In the genomic region with DNA sequence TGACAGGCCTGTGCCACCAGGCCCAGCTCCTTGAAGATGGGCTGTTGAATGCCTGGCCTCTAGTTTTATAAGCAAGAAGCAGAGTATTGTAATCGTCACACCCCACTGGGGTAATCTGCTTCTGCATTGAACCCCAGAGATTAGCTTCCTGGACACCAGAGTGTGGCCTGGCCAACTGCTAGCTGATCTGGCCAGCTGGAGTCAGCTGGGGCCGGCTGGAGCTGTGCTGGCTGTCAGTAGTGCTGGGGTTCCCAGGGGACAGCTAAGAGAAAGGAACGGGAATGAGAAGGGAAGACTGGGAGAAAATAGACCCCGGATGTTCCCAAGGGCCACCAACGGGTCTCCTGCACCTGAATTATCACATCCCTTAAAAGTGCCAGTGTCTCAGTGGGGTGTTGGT, we compare ENCODE assay signal across 12 mouse cellular contexts. TPM values are rescaled to one million over a fixed set of nuclear protein-coding genes. Genes with fewer than 3 reads are reported as not detected.
A peak's percentile ranks its signal among the peaks of the same experiment; 100 is the strongest.
DNase-seq lines count a peak whose midpoint lies in the region; ATAC-seq and TF ChIP-seq lines count a peak whose summit lies in the region.
"Had no signal": no experiment of that assay in that cellular context is flagged by ENCODE, and none has a peak within 500 bp of the region (broad histone marks: within the 10 kb centered on the region; RNA-seq: fewer than 3 reads in every experiment).

No protein-coding gene starts in this region.

- ATAC-seq in forebrain, embryonic 12.5 days (ENCODE audit: low FRiP score), result no peak
- no peak for ATAC-seq in forebrain, embryonic 13.5 days
- ATAC-seq in midbrain, embryonic 12.5 days (ENCODE audit: low FRiP score, low read depth), result no peak
- no peak for ATAC-seq in midbrain, postnatal 0 days (ENCODE audit: low FRiP score)
- no peak for ATAC-seq in hindbrain, embryonic 13.5 days (ENCODE audit: low FRiP score)
- ATAC-seq in stomach, embryonic 16.5 days (ENCODE audit: insufficient read depth, low FRiP score), result no peak
- ATAC-seq: forebrain, postnatal 0 days; intestine, embryonic 15.5 days; Patski had no signal

- no peaks in the 10 kb centered on the region for H3K36me3 ChIP-seq in forebrain, embryonic 12.5 days (replicated peaks)
- no peaks in the 10 kb centered on the region for H3K36me3 ChIP-seq in forebrain, embryonic 13.5 days (ENCODE audit: poor library complexity, severe bottlenecking)
- no peaks in the 10 kb centered on the region for H3K36me3 ChIP-seq in midbrain, embryonic 12.5 days
- no peaks in the 10 kb centered on the region for H3K36me3 ChIP-seq in midbrain, postnatal 0 days (ENCODE audit: insufficient read depth, low read length)
- H3K36me3 ChIP-seq in hindbrain, embryonic 13.5 days, result no peaks in the 10 kb centered on the region
- H3K36me3 ChIP-seq in stomach, embryonic 16.5 days (ENCODE audit: control insufficient read depth, insufficient read depth, low read length), result no peaks in the 10 kb centered on the region
- H3K36me3 ChIP-seq: intestine, embryonic 15.5 days; limb, embryonic 10.5 days had no signal

- H3K9me3 ChIP-seq in forebrain, embryonic 12.5 days, result no peaks in the 10 kb centered on the region
- no peaks in the 10 kb centered on the region for H3K9me3 ChIP-seq in forebrain, embryonic 13.5 days (replicated peaks)
- H3K9me3 ChIP-seq in midbrain, embryonic 12.5 days, result no peaks in the 10 kb centered on the region
- no peaks in the 10 kb centered on the region for H3K9me3 ChIP-seq in midbrain, postnatal 0 days (ENCODE audit: low read length)
- H3K9me3 ChIP-seq in hindbrain, embryonic 13.5 days, result no peaks in the 10 kb centered on the region
- no peaks in the 10 kb centered on the region for H3K9me3 ChIP-seq in stomach, embryonic 16.5 days (replicated peaks; ENCODE audit: control insufficient read depth, low read length)
- H3K9me3 ChIP-seq: intestine, embryonic 15.5 days; limb, embryonic 10.5 days had no signal

- H3K9ac ChIP-seq in forebrain, embryonic 12.5 days, result no peak overlapping the region
- no peak overlapping the region for H3K9ac ChIP-seq in forebrain, embryonic 13.5 days
- H3K9ac ChIP-seq in midbrain, embryonic 12.5 days (replicated peaks), result no peak overlapping the region
- no peak overlapping the region for H3K9ac ChIP-seq in midbrain, postnatal 0 days (replicated peaks; ENCODE audit: low read length, poor library complexity, severe bottlenecking)
- no peak overlapping the region for H3K9ac ChIP-seq in hindbrain, embryonic 13.5 days
- H3K9ac ChIP-seq in stomach, embryonic 16.5 days (ENCODE audit: low read length), result peak overlapping the region; percentile 16; the same call in 1 of the 2 replicates
- H3K9ac ChIP-seq: forebrain, postnatal 0 days; intestine, embryonic 15.5 days had no signal

- H3K27me3 ChIP-seq in forebrain, embryonic 12.5 days, result no peaks in the 10 kb centered on the region
- no peaks in the 10 kb centered on the region for H3K27me3 ChIP-seq in forebrain, embryonic 13.5 days
- H3K27me3 ChIP-seq in midbrain, embryonic 12.5 days, result 0 out of 2 replicates have a peak, but pooled peaks cover 6% of the 10 kb centered on the region
- H3K27me3 ChIP-seq in midbrain, postnatal 0 days (ENCODE audit: insufficient read depth, low read length), result no peaks in the 10 kb centered on the region
- no peaks in the 10 kb centered on the region for H3K27me3 ChIP-seq in hindbrain, embryonic 13.5 days
- no peaks in the 10 kb centered on the region for H3K27me3 ChIP-seq in stomach, embryonic 16.5 days (ENCODE audit: control insufficient read depth, insufficient read depth, low read length)
- H3K27me3 ChIP-seq: intestine, embryonic 15.5 days; Patski had no signal

- no peak for DNase-seq in midbrain, postnatal 0 days (ENCODE audit: low spot score)
- DNase-seq in layer of hippocampus, postnatal 10 days (ENCODE audit: low spot score in 2 of 2), result no peak
- DNase-seq in spleen, postnatal 10 days (ENCODE audit: low spot score in 2 of 2), result no peak
- DNase-seq: forebrain, postnatal 0 days had no signal

- no peak for TF ChIP-seq CTCF in midbrain, postnatal 0 days (IDR thresholded peaks at IDR 0.05)

- WGBS in forebrain, embryonic 12.5 days, result 49% methylated on average over 5 of the region's 5 CpGs
- WGBS in forebrain, embryonic 13.5 days, result 49% methylated on average over 5 of the region's 5 CpGs
- 41% methylated on average over 5 of the region's 5 CpGs for WGBS in midbrain, embryonic 12.5 days
- 25% methylated on average over 5 of the region's 5 CpGs for WGBS in midbrain, postnatal 0 days
- WGBS in hindbrain, embryonic 13.5 days, result 38% methylated on average over 5 of the region's 5 CpGs
- WGBS in stomach, embryonic 16.5 days, result 51% methylated on average over 5 of the region's 5 CpGs

- 0 out of 2 replicates have a peak overlapping the region, but pooled peaks have one; percentile 15 for H3K27ac ChIP-seq in forebrain, embryonic 12.5 days
- H3K27ac ChIP-seq in forebrain, embryonic 13.5 days, result no peak overlapping the region; the same call in 1 of the 2 replicates
- peak overlapping the region; percentile 20; the same call in 1 of the 2 replicates for H3K27ac ChIP-seq in midbrain, embryonic 12.5 days (replicated peaks)
- no peak overlapping the region for H3K27ac ChIP-seq in midbrain, postnatal 0 days (ENCODE audit: low read depth, low read length)
- H3K27ac ChIP-seq in hindbrain, embryonic 13.5 days, result peak overlapping the region; percentile 27; the same call in 1 of the 2 replicates
- peak overlapping the region; percentile 46 for H3K27ac ChIP-seq in stomach, embryonic 16.5 days (ENCODE audit: low read length)
- H3K27ac ChIP-seq: limb, embryonic 10.5 days had no signal

- H3K4me2 ChIP-seq in forebrain, embryonic 12.5 days, result no peak overlapping the region
- no peak overlapping the region for H3K4me2 ChIP-seq in forebrain, embryonic 13.5 days
- H3K4me2 ChIP-seq in midbrain, embryonic 12.5 days (replicated peaks), result no peak overlapping the region
- H3K4me2 ChIP-seq in midbrain, postnatal 0 days (ENCODE audit: low read depth, low read length, poor library complexity, severe bottlenecking), result no peak overlapping the region
- no peak overlapping the region for H3K4me2 ChIP-seq in hindbrain, embryonic 13.5 days
- H3K4me2 ChIP-seq in stomach, embryonic 16.5 days (ENCODE audit: low read depth, low read length), result no peak overlapping the region
- H3K4me2 ChIP-seq: intestine, embryonic 15.5 days had no signal

- H3K4me1 ChIP-seq in forebrain, embryonic 12.5 days, result peaks cover 42% of the 10 kb centered on the region
- H3K4me1 ChIP-seq in forebrain, embryonic 13.5 days, result peaks cover 28% of the 10 kb centered on the region
- peaks cover 36% of the 10 kb centered on the region for H3K4me1 ChIP-seq in midbrain, embryonic 12.5 days
- peaks cover 11% of the 10 kb centered on the region; the same call in 1 of the 2 replicates for H3K4me1 ChIP-seq in midbrain, postnatal 0 days (ENCODE audit: insufficient read depth, low read length)
- peaks cover 25% of the 10 kb centered on the region for H3K4me1 ChIP-seq in hindbrain, embryonic 13.5 days (replicated peaks)
- H3K4me1 ChIP-seq in stomach, embryonic 16.5 days (ENCODE audit: control insufficient read depth, insufficient read depth, low read length), result peaks cover 27% of the 10 kb centered on the region

- H3K4me3 ChIP-seq in forebrain, embryonic 12.5 days (replicated peaks), result no peak overlapping the region
- H3K4me3 ChIP-seq in forebrain, embryonic 13.5 days, result no peak overlapping the region
- no peak overlapping the region for H3K4me3 ChIP-seq in midbrain, embryonic 12.5 days
- no peak overlapping the region for H3K4me3 ChIP-seq in midbrain, postnatal 0 days (ENCODE audit: low read depth, low read length)
- H3K4me3 ChIP-seq in hindbrain, embryonic 13.5 days, result no peak overlapping the region
- no peak overlapping the region for H3K4me3 ChIP-seq in stomach, embryonic 16.5 days (replicated peaks; ENCODE audit: low read length)
- H3K4me3 ChIP-seq: intestine, embryonic 15.5 days; limb, embryonic 10.5 days had no signal

RNA-seq across cellular contexts. Expression of gene Por, which starts 3.1 kb away (rescaled TPM):
- polyA plus RNA-seq in forebrain, embryonic 12.5 days (2016; fragmentation: Nextera tagmentation; extraction: Ambion mirVana), result 127 and 135 TPM in 2 replicates
- polyA plus RNA-seq in forebrain, embryonic 13.5 days (2015; fragmentation: Nextera tagmentation; extraction: Ambion mirVana), result 102 and 121 TPM in 2 replicates
- 141 and 145 TPM in 2 replicates for polyA plus RNA-seq in midbrain, embryonic 12.5 days (2016; fragmentation: Nextera tagmentation; extraction: Ambion mirVana)
- 75.2 and 85.5 TPM in 2 replicates for total RNA-seq in midbrain, postnatal 0 days (2014; rRNA removed)
- polyA plus RNA-seq in midbrain, postnatal 0 days (2015; fragmentation: Nextera tagmentation; extraction: Ambion mirVana), result 94.1 and 96.5 TPM in 2 replicates
- polyA plus RNA-seq in hindbrain, embryonic 13.5 days (2015; fragmentation: Nextera tagmentation; extraction: Ambion mirVana), result 107 TPM in 2 replicates
- 136 and 177 TPM in 2 replicates for polyA plus RNA-seq in stomach, embryonic 16.5 days (2015; fragmentation: Nextera tagmentation; extraction: Ambion mirVana)
- total RNA-seq in layer of hippocampus, postnatal 10 days (2021), result 10 to 100 TPM; 74.9 to 77.7 TPM

RNA-seq across cellular contexts. Expression of gene Rhbdd2, which starts 40.6 kb away (rescaled TPM):
- polyA plus RNA-seq in forebrain, embryonic 12.5 days (2016; fragmentation: Nextera tagmentation; extraction: Ambion mirVana), result 59.3 and 61.4 TPM in 2 replicates
- polyA plus RNA-seq in forebrain, embryonic 13.5 days (2015; fragmentation: Nextera tagmentation; extraction: Ambion mirVana), result 56.3 and 66.2 TPM in 2 replicates
- 60.2 and 64.6 TPM in 2 replicates for polyA plus RNA-seq in midbrain, embryonic 12.5 days (2016; fragmentation: Nextera tagmentation; extraction: Ambion mirVana)
- total RNA-seq in midbrain, postnatal 0 days (2014; rRNA removed), result 31.3 and 31.8 TPM in 2 replicates
- 136 and 143 TPM in 2 replicates for polyA plus RNA-seq in midbrain, postnatal 0 days (2015; fragmentation: Nextera tagmentation; extraction: Ambion mirVana)
- polyA plus RNA-seq in hindbrain, embryonic 13.5 days (2015; fragmentation: Nextera tagmentation; extraction: Ambion mirVana), result 85.3 and 89.3 TPM in 2 replicates
- polyA plus RNA-seq in stomach, embryonic 16.5 days (2015; fragmentation: Nextera tagmentation; extraction: Ambion mirVana), result 41.3 and 46.0 TPM in 2 replicates
- 10 to 100 TPM; 68.6 to 75.4 TPM for total RNA-seq in layer of hippocampus, postnatal 10 days (2021)

Comparison
In these comparisons a context has a peak if more than half of its experiments do, and no peak if none do; other contexts are left out.
1. H3K27ac ChIP-seq: peak in forebrain, embryonic 12.5 days (single experiment), midbrain, embryonic 12.5 days (single experiment), hindbrain, embryonic 13.5 days (single experiment) and stomach, embryonic 16.5 days (single experiment); none in forebrain, embryonic 13.5 days (single experiment) and midbrain, postnatal 0 days (single experiment).